Mouse (Mus musculus) midbrain, embryonic 14.5 days (tissue): ENCODE results near the gene Gm30191. TPM values are rescaled to one million over a fixed set of nuclear protein-coding genes. Genes with fewer than 3 reads are reported as not detected.

ENCODE experiments used
- ATAC-seq: fragments of 200-750 bp; cut with Nextera tagmentation; 2 replicates; pipeline ENCODE4 v1.8.0; 2017; ENCODE audit warnings: moderate number of reproducible peaks, moderate library complexity; ENCODE audit not compliant: low FRiP score, low TSS enrichment
- DNase-seq: peaks from one replicate; pipeline ENCODE4 v3.0.0-alpha.2; 2015
- H3K27ac ChIP-seq: fragments of 300-500 bp; sonication (generic); replicated peaks from 2 replicates; pipeline ENCODE4 v1.5.1; 2014; ENCODE audit warnings: mild to moderate bottlenecking, low read depth, low read length, moderate library complexity
- H3K27me3 ChIP-seq: fragments of 300-500 bp; sonication (generic); 2 replicates; pipeline ENCODE4 v1.6.1; 2014; ENCODE audit warnings: low read length, control low read depth, mixed read lengths; ENCODE audit not compliant: control insufficient read depth, insufficient read depth
- H3K36me3 ChIP-seq: fragments of 300-500 bp; sonication (generic); 2 replicates; pipeline ENCODE4 v1.6.1; 2014; ENCODE audit warnings: low read length, control low read depth; ENCODE audit not compliant: control insufficient read depth, insufficient read depth
- H3K4me1 ChIP-seq: fragments of 300-500 bp; sonication (generic); 2 replicates; pipeline ENCODE4 v1.6.1; 2014; ENCODE audit warnings: mild to moderate bottlenecking, antibody characterized with exemption, low read length, control low read depth; ENCODE audit not compliant: control insufficient read depth, insufficient read depth
- H3K4me2 ChIP-seq: fragments of 300-500 bp; sonication (generic); 2 replicates; pipeline ENCODE4 v1.6.1; 2014; ENCODE audit warnings: mild to moderate bottlenecking, low read length, moderate library complexity
- H3K4me3 ChIP-seq: fragments of 300-500 bp; sonication (generic); replicated peaks from 2 replicates; pipeline ENCODE4 v1.5.1; 2014; ENCODE audit warnings: low read depth, low read length
- H3K9ac ChIP-seq: fragments of 300-500 bp; sonication (generic); replicated peaks from 2 replicates; pipeline ENCODE4 v1.6.1; 2014; ENCODE audit warnings: mild to moderate bottlenecking, low read length, moderate library complexity
- H3K9me3 ChIP-seq: fragments of 300-500 bp; sonication (generic); 2 replicates; pipeline ENCODE4 v1.6.1; 2016; ENCODE audit warnings: low read length, control low read depth, mixed read lengths; ENCODE audit not compliant: control insufficient read depth
- WGBS: fragments of 180-500 bp; shearing (Covaris S2); extraction: QIAGEN DNeasy Blood & Tissue Kit; methylation state at CpG from one replicate; pipeline ENCODE4 v1.1.7; 2014; 5-methylcytosine and 5-hydroxymethylcytosine counted together
- polyA plus RNA-seq: library from polyadenylated mRNA; unstranded; fragments of >200 nt; fragmentation: Nextera tagmentation; extraction: Ambion mirVana; gene quantifications from 2 replicates; pipeline ENCODE4 v1.2.1, GENCODE M21; 2014

Gm30191 gene
- polyA plus RNA-seq, 1 experiment from 2014 or later = not detected

DNA sequence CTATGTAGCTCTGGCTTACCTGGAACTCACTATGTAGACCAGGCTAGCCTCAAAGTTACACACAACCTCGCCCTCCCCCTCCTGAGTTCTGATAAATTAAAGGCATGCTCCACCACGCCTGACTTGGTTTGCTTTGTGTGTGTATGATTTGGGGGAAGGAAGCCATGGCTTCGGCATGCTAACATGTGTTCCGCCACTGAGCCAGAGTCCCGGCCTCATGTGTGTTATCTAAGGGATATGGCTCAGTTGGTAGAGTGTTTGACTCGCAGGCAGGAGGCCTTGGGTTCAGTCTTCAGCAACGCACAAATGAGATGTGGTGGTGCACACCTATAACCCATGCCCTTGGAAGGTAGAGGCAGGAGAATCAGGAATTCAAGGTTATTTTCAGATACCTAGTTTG, 25.2 kb downstream of the Gm30191 start:
- no peaks in the 10 kb centered on the region for H3K9me3 ChIP-seq
- H3K27ac ChIP-seq = no peak overlapping the region
- H3K9ac ChIP-seq = no peak overlapping the region
- 81% methylated on average over 7 of the region's 7 CpGs for WGBS
- H3K27me3 ChIP-seq = no peaks in the 10 kb centered on the region
- H3K4me3 ChIP-seq = no peak overlapping the region
- H3K4me2 ChIP-seq = no peak overlapping the region
- ATAC-seq = no peak
- H3K4me1 ChIP-seq = no peaks in the 10 kb centered on the region
- no peak for DNase-seq
- peaks cover 13% of the 10 kb centered on the region for H3K36me3 ChIP-seq

DNA sequence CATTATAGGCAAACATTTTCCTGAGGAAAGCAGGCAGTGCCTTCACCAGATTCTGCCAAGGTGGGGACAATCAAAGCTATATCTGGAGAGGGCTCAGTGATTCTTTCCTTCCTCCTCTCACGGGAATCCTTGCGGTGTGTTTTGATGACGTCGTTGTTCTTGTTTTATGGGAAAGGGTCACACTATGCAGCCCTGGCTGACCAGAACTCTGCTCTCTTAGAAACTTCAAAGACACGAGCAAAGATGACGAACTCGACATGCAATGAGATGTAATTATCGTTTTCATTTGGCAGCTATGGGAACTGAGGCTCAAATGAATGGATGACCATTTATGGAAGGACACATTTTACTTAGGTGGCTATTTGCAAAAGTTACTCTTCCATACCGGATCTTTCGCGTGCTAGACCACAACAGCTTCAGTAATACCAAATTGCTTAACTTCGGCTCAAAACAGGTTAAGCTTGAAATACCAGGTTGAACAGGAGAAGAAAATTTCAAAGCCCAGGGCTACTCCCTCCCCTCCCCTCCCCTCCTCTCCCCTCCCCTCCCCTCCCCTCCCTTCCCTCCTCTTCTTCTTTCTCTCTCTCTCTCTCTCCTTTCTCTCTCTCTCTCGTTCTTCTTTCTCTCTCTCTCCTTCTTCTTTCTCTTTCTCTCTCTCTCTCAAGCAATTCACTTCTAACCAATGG, 26.1 kb downstream of the Gm30191 start:
- WGBS = 34% methylated on average over 13 of the region's 13 CpGs
- Histone ChIP-seq H3K4me1 (no peaks in the 10 kb centered on the region), H3K4me3 (no peak overlapping the region), H3K27me3 (no peaks in the 10 kb centered on the region), H3K4me2 (no peak overlapping the region), H3K9ac (no peak overlapping the region), H3K9me3 (no peaks in the 10 kb centered on the region), H3K27ac (no peak overlapping the region), H3K36me3 (peaks cover 18% of the 10 kb centered on the region)
- ATAC-seq (no peak), DNase-seq (no peak)

DNA sequence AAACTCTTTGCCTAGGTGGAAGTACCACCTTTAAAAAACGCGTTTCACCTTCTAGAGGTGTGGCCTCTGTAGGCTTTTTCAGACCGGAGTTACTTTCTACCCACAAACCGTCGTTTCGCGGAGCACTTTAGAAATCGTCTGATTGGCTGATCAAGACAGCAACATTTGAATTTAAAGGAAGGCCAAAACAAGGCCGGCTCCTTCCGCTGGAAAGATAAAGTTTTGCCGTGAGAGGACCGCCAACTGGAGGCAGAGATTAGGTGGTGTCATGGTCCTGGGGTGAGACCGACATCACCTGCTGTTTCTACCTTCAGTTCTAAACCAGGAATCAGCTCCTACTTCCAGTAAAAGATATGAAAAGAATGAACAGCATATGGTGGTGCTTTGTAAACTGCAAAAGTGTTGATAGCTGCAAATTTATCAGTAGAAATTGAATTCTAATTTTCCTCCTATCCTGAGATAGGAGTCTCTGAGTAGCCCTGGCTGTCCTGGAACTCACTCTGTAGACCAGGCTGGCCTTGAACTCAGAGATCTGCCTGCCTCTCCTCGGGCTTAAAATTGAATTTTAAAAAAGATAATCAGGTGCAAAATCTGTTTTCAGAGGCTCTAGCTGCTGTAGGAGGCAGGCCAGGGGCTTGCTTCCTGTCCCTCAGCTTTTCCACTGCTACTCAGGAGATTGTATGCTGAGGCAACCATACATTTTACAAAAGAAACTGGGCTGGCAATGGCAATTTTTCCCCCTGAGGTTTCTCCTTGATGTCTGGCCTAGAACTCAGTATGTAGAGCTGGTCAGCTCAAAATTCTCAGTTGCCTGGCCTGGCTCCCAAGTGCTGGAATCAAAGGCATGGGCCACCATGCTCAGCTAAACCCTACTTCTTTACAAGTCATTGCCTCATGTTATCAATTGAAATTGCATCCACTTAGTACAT, 26.9 kb downstream of the Gm30191 start:
- H3K4me2 ChIP-seq = no peak overlapping the region
- 7% methylated on average over 14 of the region's 14 CpGs for WGBS
- H3K9ac ChIP-seq = no peak overlapping the region
- no peak overlapping the region for H3K27ac ChIP-seq
- H3K36me3 ChIP-seq = peaks cover 24% of the 10 kb centered on the region
- no peak overlapping the region for H3K4me3 ChIP-seq
- H3K4me1 ChIP-seq = no peaks in the 10 kb centered on the region
- H3K9me3 ChIP-seq = no peaks in the 10 kb centered on the region
- DNase-seq (no peak), ATAC-seq (no peak)
- no peaks in the 10 kb centered on the region for H3K27me3 ChIP-seq

DNA sequence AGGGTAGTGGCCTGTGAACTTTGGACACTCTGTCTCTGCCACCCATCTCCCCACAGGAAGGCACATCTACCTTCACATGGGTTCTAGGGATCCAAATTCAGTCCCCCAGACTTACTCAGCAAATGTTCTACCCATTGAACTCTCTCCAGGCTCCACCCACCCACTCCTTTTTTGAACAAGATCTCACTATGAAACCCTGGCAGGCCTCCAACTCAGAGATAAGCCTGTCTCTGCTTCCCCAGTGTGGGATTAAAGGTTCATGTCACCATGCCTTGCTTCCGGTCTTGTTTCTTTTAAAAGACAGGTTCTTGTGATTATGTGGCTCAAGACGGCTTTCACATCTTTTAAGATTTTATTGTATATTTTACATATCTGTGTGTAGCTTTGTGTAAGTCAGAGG, 38.2 kb downstream of the Gm30191 start:
- 88% methylated on average over 2 of the region's 2 CpGs for WGBS
- Histone ChIP-seq H3K27me3 (no peaks in the 10 kb centered on the region), H3K9ac (no peak overlapping the region), H3K9me3 (no peaks in the 10 kb centered on the region), H3K4me2 (no peak overlapping the region), H3K36me3 (peaks cover 39% of the 10 kb centered on the region), H3K4me1 (peaks cover 21% of the 10 kb centered on the region), H3K27ac (no peak overlapping the region), H3K4me3 (no peak overlapping the region)
- ATAC-seq = no peak
- no peak for DNase-seq

DNA sequence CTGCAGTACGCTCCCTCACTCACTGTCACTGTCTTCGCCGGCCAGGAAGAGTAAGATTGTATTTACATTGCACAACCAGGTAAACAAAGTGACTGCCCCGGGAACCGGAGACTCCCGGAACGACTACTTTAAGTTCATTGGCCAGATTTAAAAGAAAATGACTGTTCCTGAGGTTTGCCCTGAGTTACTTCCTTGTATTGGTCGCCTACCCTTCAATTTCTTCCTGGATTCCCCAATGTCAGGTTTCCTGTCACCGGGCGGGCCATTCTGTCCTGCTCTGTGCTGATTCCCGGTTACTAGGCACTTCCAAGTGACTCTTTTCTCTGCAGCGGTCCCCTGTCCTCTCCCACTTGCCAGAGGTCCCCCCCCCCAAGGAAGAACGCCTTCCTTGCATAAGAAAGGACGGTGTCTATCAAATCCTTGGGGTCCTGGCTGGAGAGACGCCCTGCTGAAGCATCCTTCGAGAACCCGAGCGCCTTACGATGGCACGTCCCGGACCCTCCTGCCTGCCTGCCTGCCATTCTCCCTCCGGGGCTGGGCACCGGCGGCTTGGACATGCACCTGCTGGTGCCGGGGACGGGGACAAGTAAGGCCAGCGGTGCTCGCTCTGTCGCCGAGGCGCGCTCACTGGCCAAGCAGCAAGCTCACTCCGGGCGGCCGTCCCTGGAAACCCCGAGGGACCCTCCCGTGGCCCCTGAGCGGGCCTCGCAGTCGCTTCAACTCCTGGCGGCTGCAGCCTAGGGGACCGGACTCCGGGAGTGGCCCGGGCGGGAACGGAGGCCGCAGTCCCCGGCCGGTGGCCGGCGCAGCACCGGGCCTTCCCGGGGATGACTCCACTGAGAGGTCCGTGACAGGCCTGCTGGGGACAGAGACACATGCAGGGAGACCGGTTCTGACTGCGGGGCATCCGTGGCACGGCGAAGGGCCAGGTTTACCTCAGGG, 39.8 kb downstream of the Gm30191 start:
- ATAC-seq (peak; percentile 28), DNase-seq (peak; percentile 57)
- Histone ChIP-seq H3K9me3 (no peaks in the 10 kb centered on the region), H3K36me3 (peaks cover 25% of the 10 kb centered on the region), H3K9ac (peak overlapping the region; percentile 99), H3K4me2 (peak overlapping the region; percentile 90), H3K4me1 (peaks cover 21% of the 10 kb centered on the region), H3K4me3 (peak overlapping the region; percentile 100), H3K27ac (peak overlapping the region; percentile 100), H3K27me3 (no peaks in the 10 kb centered on the region)
- WGBS = 4% methylated on average over 59 of the region's 59 CpGs

DNA sequence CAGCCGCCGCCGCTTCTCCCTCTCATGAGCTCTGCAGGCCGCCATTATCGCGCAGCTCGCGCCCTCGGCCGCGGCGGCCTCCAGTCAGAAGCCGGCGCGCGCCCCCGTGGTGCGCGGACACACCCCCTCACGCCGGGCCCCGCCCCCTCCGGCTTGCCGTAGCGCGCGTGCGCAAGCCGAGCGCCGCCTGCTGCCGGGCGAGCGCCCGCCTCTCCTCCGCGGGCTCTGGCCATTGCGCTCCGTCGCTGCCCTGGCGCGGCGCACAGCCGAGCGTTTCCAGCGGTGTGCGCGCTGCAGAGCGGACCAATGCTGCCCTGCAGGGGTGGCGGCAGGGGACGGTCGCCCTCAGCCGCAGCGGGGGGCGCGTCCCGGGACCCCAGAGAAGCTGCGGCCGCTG, 40.4 kb downstream of the Gm30191 start:
- Histone ChIP-seq H3K9me3 (no peaks in the 10 kb centered on the region), H3K4me1 (peaks cover 21% of the 10 kb centered on the region), H3K27me3 (no peaks in the 10 kb centered on the region), H3K36me3 (peaks cover 18% of the 10 kb centered on the region), H3K27ac (peak overlapping the region; percentile 100), H3K9ac (peak overlapping the region; percentile 99), H3K4me3 (peak overlapping the region; percentile 100), H3K4me2 (peak overlapping the region; percentile 90)
- ATAC-seq (peak; percentile 94), DNase-seq (peak; percentile 99)
- WGBS = under 1% methylated on average over 55 of the region's 59 CpGs

DNA sequence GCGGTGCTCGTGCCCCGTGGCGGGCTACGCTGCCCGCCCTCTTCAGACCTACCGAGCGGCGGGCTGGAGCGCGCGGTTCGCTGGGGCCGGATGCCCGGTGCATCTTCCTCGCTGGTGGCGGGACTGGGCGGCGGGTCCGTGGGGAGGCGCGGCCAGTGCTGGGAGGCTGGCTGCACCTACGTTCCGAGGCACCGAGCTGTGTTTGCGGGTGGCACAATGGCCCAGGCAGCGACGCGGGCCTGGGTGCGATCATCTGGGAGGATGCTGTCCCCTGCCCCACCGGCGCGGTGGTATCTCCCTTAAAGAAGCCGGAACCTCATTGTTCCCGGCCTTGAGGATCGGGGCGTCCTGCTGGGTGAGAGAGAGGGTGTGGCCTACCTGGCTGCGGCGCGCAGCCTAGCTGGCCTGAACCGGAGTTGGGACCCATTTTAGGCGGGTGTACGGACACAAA, 40.9 kb downstream of the Gm30191 start, which contains the start of gene Pdik1l:
Gene Pdik1l, minus strand, starts transcription at position 321 of the 451 bp plus-strand sequence.
- H3K4me3 ChIP-seq = peak within 1 kb of the TSS; percentile 100

More for the DNA sequence above, 40.9 kb downstream of the Gm30191 start, which contains the start of gene Pdik1l:
- no peaks in the 10 kb centered on the region for H3K9me3 ChIP-seq
- H3K9ac ChIP-seq = peak within 1 kb of the TSS; percentile 99
- WGBS = under 1% methylated on average over 43 of the region's 43 CpGs
- H3K27me3 ChIP-seq = no peaks in the 10 kb centered on the region
- peak; percentile 82 for ATAC-seq
- peaks cover 14% of the 10 kb centered on the region for H3K36me3 ChIP-seq
- H3K27ac ChIP-seq = peak within 1 kb of the TSS; percentile 100
- H3K4me2 ChIP-seq = peak within 1 kb of the TSS; percentile 90
- peaks cover 21% of the 10 kb centered on the region for H3K4me1 ChIP-seq
- DNase-seq = peak; percentile 90
